Mouse (Mus musculus) frontal cortex, postnatal 10 days (tissue): ENCODE data around the gene Olfr325.
"Not testable (repeated sequence)": the region's sequence is repeated elsewhere in the genome, so short reads cannot be mapped to it uniquely, and the experiment has no call there.

Source experiments
- DNase-seq, 2 experiments: peaks; one replicate each; pipeline ENCODE4 v3.0.0; 2022; ENCODE audit warnings: low spot score in 2 of 2, mixed read lengths in 1 of 2

Gene Olfr325

DNA sequence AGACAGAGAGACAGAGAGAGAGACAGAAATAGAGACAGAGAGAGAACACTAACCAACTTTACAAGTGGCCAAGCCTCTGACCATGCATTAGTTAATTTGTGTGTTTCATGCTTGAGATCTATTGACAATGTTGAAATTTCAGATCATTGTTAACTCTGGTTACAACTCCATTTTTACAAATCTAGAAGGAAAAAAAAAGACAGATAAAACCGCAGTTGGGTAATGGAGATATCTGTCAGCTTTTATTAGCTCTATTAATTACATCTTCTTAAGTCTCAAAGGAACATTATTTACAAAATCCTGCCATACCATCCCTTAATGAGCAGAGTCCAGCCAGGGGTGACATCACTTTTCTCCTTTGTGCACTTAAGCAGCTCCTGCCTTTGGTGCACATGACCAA is at the start of gene Olfr325:
TSS of gene Olfr325 (plus strand) at position 301 of the 400 bp plus-strand sequence.
- no peak for DNase-seq

DNA sequence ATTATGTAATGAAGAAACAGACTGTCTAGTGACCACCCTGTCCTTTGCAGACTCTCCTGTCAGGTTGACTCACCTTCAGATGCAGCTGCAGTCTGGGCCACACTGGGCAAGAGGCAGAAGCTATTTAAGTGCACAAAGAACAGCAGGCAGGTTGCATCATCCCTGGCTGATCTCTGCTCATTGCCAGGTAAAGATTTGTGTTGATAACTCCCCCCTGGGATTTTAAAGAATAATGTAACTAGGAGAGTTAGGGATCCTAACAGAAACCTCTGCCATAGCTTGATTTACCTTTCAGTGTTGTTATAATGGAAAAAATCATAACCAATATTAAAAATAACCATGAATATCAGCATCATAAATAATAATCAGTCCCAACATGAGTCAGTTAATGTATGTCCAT is 42.8 kb upstream of the Olfr325 start, which contains the start of gene Olfr330:
TSS of gene Olfr330 (minus strand) at position 101 of the 400 bp plus-strand sequence.
- DNase-seq = not testable (repeated sequence)

DNA sequence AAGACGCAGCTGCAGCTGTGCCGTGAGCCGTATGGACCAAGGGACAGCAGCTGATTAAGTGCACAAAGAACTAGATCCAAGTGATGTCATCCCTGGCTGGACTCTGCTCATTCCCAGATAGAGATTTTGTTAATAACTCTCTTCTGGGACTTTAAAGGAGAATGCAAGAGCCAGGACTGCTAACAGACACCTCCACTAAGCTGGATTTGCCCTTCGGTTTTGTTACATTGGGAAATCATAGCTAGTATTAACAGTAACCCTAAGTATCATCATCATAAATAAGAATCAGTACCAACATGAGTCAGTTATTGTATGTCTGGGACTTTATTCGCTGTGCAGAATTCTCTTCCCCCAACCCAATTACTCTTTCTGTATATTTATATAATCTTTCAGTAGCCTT is 31.2 kb upstream of the Olfr325 start, which contains the start of gene Olfr329-ps:
TSS of gene Olfr329-ps (minus strand) at position 101 of the 400 bp plus-strand sequence.
- no peak for DNase-seq

DNA sequence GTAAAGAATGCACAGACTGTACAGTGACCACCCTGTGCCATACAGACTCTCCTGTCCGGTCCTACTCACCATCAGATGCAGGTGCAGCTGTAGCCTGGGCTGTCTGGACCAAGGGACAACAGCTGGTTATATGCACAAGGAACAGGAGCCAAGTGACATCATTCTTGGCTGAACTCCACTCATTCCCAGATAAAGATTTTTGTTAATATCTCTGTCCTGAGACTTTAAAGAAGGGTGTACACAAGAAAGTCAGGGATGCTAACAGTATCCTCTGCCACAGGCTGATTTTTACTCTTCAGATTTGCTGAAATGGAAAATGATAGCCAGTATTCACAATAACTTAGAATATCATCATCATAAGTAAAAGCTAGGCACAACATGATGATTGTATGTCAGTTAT is 22.0 kb upstream of the Olfr325 start, which contains the start of gene Olfr328:
TSS of gene Olfr328 (minus strand) at position 101 of the 400 bp plus-strand sequence.
- no peak for DNase-seq

DNA sequence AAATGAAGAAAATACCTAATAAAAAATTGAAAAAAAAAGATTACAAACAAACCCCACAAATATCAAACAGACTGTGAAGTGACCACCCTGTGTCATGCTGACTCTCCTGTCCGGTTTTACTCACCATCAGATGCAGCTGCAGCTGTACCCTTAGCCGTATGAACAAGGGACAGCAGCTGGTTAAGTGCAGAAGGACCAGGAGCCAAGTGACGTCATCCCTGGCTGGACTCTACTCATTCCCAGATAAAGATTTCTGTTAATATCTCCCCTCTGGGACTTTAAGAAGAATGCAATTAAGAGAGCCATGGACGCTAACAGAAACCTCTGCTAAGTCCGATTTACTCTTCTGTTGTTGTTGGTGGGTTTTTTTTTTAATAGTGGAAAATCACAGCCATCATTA is 7.1 kb upstream of the Olfr325 start, which contains the start of gene Olfr224:
TSS of gene Olfr224 (minus strand) at position 149 of the 400 bp plus-strand sequence.
- no peak for DNase-seq

DNA sequence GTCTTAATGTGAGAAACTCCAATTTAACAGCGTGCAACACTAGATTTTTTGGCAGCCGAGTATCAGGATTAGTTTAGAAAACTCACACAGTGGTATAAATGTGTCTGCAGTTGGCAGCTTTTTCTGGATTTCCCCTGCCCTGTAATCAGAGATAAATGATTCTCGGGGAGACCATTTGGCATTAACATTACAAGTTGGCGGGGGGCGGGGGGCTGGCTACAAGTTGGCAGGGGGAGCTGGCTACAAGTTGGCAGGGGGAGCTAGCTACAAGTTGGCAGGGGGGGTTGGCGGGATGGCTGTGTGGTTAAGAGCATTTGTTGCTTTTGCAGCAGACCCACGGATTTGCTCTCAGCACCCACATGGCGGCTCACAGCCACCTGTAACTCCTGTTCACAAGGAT is 1.1 kb downstream of the Olfr325 start:
- DNase-seq = peak; percentile 12

DNA sequence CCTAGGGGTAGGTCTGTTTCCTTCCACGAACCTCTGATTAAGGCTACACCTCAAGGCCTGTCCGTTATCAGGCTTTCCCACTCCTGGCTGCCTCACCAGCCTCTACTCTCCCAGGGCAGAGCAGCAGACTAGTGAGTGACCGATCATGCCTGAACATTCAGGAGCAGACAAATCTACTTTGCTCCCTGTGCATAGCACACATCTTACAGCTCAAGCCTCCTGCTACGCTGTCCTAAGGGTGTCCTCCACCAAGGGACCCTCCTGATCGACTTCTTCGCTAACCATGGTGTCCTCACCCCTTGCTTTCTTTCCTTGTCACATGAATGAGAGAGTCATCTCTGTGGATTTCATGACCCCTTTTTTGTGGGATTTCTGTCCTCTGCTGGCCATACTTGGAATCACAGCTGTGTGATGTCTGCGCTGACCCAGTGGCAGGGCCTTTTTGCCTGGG is 10.4 kb downstream of the Olfr325 start:
- peak in 1 of 2 experiments; percentile 16 for DNase-seq

DNA sequence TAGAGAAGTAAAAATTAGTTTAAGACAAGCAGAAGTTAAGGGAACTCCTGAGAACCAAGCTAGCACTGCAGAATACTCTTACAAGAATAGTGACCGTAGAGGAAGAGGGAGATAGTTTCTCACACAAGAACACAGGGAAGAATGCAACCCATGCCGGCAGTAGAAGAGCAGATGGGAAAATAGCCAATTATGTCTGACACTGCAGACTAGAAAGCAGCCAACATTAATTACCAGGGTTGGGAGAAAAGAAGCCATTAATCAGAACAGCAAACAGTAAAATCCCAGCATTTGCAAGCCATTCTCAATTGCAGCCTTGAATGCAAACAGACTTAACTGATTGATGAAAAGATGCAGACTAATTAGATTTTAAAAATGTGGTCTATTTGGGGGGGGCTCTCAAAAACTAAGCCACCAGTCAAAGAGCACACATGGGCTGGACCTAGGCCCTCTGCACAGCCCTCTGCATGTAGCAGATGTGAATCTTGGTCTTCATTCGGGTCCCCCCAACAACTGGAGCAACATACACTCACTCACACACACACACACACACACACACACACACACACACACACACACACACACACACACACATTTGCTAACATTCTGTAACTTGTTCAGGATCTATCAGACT is 11.2 kb downstream of the Olfr325 start:
- no peak for DNase-seq

DNA sequence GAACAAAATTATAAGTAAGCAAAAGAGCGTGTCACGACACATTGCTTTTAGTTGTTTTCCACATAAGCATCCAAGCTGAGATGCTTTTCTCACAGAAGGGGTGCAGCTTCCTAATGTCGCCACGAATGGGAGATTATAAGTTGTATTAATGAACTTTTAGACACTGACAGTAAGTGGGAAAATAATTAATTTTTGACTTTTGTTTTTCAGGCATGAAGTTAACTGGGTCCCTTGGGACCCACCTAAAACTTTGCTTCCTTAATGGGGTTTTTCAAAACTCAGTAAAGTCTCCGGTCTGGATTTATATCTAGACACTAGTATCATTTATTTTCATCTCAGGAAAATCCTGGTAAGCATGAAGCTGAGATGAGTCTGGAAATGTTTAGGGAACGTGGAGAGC is 17.3 kb downstream of the Olfr325 start, which contains the start of gene Olfr324:
TSS of gene Olfr324 (plus strand) at position 301 of the 400 bp plus-strand sequence.
- no peak for DNase-seq

DNA sequence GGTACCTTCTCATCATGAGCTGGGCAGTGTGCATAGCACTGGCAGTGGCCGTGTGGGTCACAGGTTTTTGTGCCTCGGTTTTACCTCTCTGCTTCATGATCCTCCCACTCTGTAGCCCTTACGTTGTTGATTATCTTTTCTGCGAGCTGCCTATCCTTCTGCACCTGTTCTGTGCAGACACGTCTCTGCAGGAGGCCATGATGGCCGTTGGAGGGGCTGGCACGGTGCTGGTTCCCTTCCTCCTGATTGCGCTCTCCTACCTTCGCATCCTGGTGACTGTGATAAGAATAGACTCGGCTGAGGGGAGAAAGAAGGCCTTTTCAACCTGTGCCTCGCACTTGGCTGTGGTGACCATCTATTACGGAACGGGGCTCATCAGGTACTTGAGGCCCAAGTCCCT is 20.3 kb downstream of the Olfr325 start:
- DNase-seq = no peak

DNA sequence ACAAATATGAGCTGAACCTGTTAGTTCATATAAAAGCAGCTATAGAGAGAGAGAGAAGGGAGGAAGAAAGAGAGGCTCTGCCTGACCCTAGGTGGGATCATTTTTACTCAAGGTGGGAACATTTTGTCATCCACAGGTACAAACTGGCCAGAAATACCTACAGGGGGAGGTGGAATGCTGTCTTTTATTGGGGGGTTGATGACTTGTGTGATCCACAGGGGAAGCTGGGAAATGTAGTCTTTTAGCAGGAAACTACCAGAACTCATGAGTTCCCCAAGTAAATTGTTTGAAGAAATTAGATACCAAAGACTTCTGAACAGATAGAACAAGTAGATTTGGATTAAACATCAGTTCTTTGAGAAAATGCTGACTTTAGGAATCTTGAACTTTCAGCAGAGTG is 24.5 kb downstream of the Olfr325 start:
- DNase-seq = no peak

DNA sequence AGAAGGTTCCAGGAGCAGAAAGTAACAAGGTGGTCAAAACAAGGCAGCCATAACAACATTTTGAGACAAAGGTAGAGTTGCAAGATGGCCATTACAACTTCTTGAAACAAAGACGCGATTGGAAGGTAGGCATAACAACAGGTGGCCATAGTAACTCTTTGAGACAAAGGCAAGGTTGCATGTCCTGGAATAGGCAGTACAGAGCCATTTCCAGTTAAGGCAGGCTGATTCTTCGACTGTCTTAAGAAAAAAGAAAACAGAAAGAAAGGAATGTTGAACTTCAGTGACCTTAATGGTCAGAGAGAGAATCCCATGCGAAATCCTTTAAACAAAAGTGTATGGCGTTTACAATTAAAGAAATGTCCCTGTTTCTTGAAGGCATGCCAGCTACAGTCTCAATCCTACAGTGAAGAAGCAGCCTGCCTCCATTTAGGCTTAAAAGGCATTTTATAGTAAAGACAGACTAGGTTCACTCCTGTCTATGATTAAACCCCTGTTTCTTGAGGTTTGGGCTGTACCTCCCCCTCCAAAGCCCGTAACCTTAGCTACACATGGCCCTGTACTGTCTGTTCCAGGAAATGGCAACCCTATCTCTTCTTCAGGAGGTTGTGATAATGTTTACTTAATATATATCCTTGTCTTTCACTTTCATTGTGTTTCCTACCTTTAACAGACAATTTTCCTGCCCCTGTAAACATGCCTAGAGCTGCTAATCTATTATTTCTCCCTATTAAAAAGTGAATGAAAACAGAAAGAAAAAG is 25.4 kb downstream of the Olfr325 start:
- no peak for DNase-seq

DNA sequence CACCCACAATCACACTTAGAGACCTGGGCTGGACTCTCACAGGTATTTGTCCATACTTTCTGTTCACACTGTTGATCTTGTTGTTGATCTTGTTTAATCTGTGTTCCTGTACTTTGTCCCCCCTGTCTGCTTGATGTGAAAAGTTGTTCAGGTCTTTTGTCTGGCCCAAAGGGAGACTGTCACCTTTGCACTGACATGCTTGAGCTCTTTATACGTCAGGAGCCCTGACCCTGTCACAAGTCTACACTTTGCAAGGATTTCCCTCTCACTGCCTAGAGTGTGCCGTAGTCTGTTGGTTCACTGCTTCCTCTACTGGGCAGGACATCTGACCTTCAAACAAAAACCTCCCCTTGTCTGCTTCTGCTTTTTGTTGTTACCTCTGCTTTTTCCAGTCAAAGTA is 27.2 kb downstream of the Olfr325 start:
- no peak for DNase-seq

DNA sequence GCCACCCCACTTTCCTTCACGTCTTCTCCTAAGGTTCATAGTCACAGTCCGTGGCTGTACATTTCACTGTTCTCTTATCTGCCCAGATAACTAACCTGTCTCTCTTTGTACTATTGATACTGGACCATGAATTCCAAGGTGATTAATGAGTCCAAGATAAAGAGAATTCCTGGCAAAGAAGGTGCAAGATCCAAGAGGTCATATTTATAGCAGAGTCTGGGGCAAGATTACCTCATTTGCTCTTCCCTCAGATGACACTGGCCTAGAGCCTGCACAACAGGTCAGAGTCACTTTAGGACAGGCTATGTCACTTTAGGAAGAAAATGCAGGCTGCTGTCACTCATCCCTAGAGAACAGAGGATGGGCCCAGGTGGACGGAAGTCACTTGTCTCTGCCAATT is 27.7 kb downstream of the Olfr325 start:
- no peak for DNase-seq

DNA sequence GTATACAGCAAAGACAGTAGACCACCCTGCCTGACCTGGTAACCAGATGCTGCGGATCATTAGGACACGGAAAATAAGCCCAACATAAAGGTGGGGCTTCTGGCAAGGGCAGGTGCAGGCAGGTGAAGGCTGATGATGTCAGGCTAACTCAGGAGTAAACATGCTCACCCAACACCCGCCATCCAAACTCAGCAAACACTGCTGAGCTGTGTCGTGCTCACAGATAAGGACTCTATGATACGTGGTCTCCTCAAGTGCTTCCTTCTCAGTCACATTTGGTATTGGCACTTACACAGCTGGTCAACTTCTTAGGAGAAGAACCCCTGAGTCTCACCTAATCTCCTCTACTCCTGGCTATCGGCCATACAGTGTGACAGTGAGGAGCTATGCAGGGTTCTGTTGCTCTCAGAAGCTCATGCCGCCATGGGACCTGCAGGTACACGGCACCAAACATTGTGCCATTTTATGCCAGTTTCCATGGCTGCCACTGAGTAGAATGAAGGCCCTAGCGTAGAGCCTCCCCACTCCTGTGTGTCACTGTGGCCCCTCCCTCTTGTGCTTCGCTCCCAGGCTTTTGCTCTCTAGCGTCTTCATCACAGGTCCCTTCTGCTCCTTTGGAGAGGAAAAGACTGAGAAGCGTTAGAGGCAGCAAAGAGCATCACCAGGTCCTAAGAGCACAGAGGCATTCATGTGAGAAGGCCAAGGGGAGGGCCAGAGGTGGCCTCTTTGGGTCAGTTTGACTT is 28.8 kb downstream of the Olfr325 start:
- no peak for DNase-seq

DNA sequence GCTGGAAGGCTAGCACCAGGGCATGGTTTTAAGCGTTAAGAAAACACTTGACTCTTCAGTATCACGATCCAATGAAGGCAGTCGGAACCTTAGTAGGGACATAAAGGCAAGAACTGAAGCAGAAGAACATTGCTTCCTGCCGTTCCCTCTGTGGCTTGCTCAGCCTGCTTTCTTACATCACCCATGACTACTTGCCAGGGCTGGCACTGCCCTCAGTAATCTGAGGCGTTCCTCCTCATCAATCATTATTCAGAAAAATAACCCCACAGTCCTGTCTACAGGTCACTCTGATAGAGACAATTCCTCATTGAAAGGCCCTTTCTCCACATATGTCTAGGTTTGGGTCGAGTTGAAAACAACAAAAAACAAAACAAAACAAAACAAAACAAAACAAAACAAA is 29.5 kb downstream of the Olfr325 start:
- no peak for DNase-seq

DNA sequence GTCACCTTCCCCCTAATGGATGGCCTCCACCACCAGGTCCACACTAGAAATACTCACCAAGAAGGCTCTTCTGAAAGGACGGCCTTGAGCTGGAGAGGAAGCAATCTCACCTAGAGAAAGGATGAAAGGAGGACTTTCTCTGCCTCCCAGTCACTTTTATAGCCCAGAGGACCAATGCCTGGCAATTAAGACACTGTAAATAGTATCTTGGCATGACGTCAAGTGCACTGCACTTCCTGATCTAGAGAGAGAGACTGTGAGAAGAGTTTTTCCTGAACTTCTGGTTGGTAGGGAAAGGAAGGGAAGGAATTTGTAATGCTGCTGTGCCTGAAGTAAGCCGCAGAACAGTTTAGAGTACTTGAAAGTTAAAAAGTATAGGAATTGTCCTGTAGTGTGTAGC is 35.8 kb downstream of the Olfr325 start:
- no peak for DNase-seq

DNA sequence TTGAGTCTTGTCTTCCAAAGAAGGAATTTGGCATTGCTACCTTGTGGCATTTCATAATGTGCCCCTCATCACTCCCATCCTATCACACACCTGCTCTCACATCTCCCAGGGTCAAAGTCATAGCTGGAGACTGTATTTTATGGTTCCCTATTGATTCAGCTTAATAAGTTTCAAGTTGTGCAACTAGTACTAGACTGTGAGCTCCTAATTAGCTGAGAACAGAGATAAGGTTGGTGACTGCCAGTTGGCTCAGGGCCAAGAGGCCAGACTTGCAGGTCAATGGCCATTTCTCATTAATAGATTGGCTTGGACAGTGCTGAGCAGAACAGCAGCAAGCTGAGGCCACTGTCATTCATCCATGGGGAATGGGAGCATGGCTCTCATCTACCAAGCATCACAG is 37.0 kb downstream of the Olfr325 start:
- no peak for DNase-seq

DNA sequence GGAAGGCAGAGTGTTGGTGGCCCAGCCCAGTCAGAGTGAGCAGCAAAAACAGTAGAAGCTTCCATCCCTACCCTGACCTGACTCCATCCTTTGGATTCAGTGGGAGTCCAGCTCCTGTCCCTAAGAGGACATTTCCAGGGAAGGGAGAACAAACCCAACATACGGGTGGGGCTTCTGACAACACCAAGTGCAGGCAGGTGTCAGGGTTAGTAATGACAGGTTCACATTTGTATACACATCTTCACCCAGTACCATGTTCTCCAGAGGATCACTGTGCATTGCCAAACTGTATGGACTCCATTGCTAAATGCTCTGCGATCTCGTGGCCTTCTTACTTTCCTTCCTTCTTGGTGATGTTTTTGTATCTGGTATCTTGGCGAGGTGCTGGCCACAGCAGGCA is 38.4 kb downstream of the Olfr325 start, which contains the start of gene 2210407C18Rik:
TSS of gene 2210407C18Rik (minus strand) at position 101 of the 400 bp plus-strand sequence.
- no peak for DNase-seq

DNA sequence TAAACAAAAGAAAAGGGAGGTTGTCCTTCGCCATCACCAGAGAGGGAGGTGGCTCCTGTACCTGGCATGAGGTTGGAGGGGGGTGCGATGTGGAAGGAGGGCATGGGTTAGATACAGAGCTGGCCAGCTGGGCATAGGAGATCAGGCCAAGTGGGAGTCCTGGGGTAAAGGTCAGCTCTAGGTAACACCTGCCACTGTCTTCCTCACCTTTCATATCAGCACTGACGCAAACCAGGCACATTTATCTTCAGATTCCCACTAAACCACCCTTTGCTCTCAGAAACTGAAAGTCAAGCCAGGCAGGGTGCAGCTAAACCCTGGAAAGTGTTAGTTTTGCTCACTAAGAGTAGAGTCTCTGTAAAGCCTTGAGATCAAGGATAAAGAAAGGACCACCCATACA is 40.8 kb downstream of the Olfr325 start:
- DNase-seq = no peak

DNA sequence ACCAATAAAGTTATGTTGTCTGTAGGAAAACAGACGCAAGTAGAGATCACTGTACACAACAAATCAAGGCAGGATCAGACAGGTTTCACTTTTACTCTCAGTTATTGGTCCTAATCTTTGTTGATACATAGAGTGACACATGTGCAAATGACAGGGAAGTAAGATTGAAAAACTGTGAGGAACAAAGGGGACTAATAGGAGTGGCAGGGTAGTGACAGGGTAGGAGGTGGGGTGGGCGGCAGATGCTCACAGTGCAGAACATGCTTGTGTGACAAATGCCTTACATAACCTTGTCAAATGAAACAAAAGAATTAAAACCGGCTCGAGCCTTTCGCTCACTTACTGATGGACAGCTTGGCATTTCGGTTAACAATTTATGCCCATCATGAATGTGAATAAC is 41.3 kb downstream of the Olfr325 start:
- no peak for DNase-seq

DNA sequence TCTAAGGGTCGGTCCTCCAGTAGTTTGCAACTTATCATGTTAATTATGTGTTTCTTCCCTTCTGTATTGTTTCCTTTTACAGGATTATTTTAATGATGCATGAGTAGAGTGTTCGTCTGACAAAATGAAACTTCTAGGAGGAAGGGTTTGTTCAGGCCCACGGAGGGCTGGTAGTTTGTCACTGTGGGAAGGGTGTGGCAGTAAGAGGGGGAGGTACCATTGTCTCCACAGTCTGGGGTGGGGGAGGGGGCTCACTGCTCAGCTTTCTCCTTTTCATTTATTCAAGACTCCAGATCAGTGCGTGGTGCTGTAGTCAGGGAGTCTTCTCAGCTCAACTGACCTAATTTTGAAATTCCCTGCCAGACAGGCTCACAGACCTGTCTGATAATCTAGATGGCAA is 48.6 kb downstream of the Olfr325 start:
- no peak for DNase-seq
